Mouse (Mus musculus) left cerebral cortex, adult 18-20 months (tissue): ENCODE measurements at regions not wholly inside any gene's neighbourhood (a gene's known extent, or its start where the extent isn't known, plus 50 kb on each side); places are given as distances from the start of the nearest gene placed in this dataset.

Experiments
- DNase-seq, 2 experiments: peaks; one replicate each; pipeline ENCODE4 v3.0.0; 2021 to 2022; ENCODE audit warnings: low spot score in 2 of 2, mixed read lengths in 1 of 2

DNA sequence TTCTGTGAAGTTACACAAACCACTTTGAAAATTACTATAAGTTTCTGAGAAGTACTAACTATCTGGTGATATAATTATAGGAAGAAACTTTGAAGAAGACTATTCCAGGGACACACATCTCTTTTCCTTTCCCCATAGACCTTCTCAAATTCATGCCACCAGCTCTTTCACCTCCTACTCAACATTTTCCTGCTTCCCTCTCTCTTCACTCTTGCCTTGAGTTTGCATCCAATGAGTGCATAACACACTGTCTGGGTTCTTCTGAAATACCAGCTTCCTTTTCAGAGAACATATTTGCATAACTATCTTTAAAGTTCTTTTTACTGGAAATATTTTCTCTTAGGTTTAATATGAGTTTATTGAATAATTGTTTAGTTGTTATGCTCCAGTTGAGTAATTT is 451.9 kb upstream of the Rgs18 start:
- peak in 1 of 2 experiments; percentile 19 for DNase-seq
